Mouse (Mus musculus) limb, embryonic 14.5 days (tissue): Measurements from ENCODE around the gene Gldc. TPM values are rescaled to one million over a fixed set of nuclear protein-coding genes. Genes with fewer than 3 reads are reported as not detected.

Source experiments
- ATAC-seq: fragments of 200-750 bp; cut with Nextera tagmentation; 2 replicates; pipeline ENCODE4 v1.8.0; 2017; ENCODE audit warnings: low read depth, moderate number of reproducible peaks, moderate TSS enrichment; ENCODE audit not compliant: low FRiP score
- DNase-seq: peaks from one replicate; pipeline ENCODE4 v3.0.0-alpha.2; 2015; ENCODE audit warnings: low spot score
- H3K27ac ChIP-seq: fragments of 300-500 bp; sonication (generic); replicated peaks from 2 replicates; pipeline ENCODE4 v1.5.1; 2014; ENCODE audit warnings: low read depth, mild to moderate bottlenecking, low read length, moderate library complexity, mixed read lengths
- H3K27me3 ChIP-seq: fragments of 300-500 bp; sonication (generic); 2 replicates; pipeline ENCODE4 v1.6.1; 2014; ENCODE audit warnings: low read length, mixed read lengths; ENCODE audit not compliant: control insufficient read depth, insufficient read depth
- H3K36me3 ChIP-seq: fragments of 300-500 bp; sonication (generic); 2 replicates; pipeline ENCODE4 v1.6.1; 2014; ENCODE audit warnings: mild to moderate bottlenecking, low read length, moderate library complexity, mixed read lengths; ENCODE audit not compliant: control insufficient read depth, insufficient read depth
- H3K4me1 ChIP-seq: fragments of 300-500 bp; sonication (generic); 2 replicates; pipeline ENCODE4 v1.6.1; 2014; ENCODE audit warnings: antibody characterized with exemption, low read length, mixed read lengths; ENCODE audit not compliant: control insufficient read depth, insufficient read depth
- H3K4me2 ChIP-seq: fragments of 300-500 bp; sonication (generic); replicated peaks from 2 replicates; pipeline ENCODE4 v1.6.1; 2014; ENCODE audit warnings: low read depth, mild to moderate bottlenecking, low read length, moderate library complexity; ENCODE audit not compliant: severe bottlenecking
- H3K4me3 ChIP-seq: fragments of 300-500 bp; sonication (generic); replicated peaks from 2 replicates; pipeline ENCODE4 v1.5.1; 2014; ENCODE audit warnings: low read length
- H3K9ac ChIP-seq: fragments of 300-500 bp; sonication (generic); 2 replicates; pipeline ENCODE4 v1.6.1; 2014; ENCODE audit warnings: mild to moderate bottlenecking, low read depth, low read length, moderate library complexity; ENCODE audit not compliant: severe bottlenecking
- H3K9me3 ChIP-seq: fragments of 300-500 bp; sonication (generic); 2 replicates; pipeline ENCODE4 v1.6.1; 2016; ENCODE audit warnings: low read length; ENCODE audit not compliant: control insufficient read depth
- POLR2A ChIP-seq: fragments of 200-500 bp; IDR thresholded peaks from 2 replicates; pipeline ENCODE4 v1.8.0; 2012; ENCODE audit warnings: inconsistent platforms, mild to moderate bottlenecking, moderate library complexity, borderline replicate concordance; ENCODE audit not compliant: insufficient read depth, insufficient read length; ENCODE audit errors: extremely low read depth
- WGBS: fragments of 180-500 bp; shearing (Covaris S2); extraction: QIAGEN DNeasy Blood & Tissue Kit; methylation state at CpG from one replicate; pipeline ENCODE4 v1.1.7; 2014; 5-methylcytosine and 5-hydroxymethylcytosine counted together
- polyA plus RNA-seq, 2 experiments: library from polyadenylated mRNA; depleted of rRNA in 1 of 2; stranded (reverse) in 1 of 2; unstranded in 1 of 2; fragments of >200 nt; fragmentation: Nextera tagmentation in 1 of 2; extraction: Ambion mirVana in 1 of 2; gene quantifications; 2 replicates each; pipeline versions ENCODE4 v1.2.1 to v1.2.3; 2012 to 2014

Gldc gene
- polyA plus RNA-seq, 2 experiments: 6.6 to 8.9 TPM

- Histone ChIP-seq H3K9me3 (no peaks in the 10 kb centered on the region), H3K4me2 (no peak overlapping the region), H3K27ac (no peak overlapping the region), H3K36me3 (no peaks in the 10 kb centered on the region), H3K27me3 (no peaks in the 10 kb centered on the region), H3K4me3 (no peak overlapping the region), H3K9ac (no peak overlapping the region), H3K4me1 (no peaks in the 10 kb centered on the region)
- ATAC-seq (no peak), DNase-seq (no peak)
- TF ChIP-seq POLR2A: no peak
- 88% methylated on average over 20 of the region's 20 CpGs for whole genome bisulfite sequencing
Observed at GRCm38 (mm10) chr19:30166801-30167505, 8.3 kb downstream of the Gldc start.

DNA sequence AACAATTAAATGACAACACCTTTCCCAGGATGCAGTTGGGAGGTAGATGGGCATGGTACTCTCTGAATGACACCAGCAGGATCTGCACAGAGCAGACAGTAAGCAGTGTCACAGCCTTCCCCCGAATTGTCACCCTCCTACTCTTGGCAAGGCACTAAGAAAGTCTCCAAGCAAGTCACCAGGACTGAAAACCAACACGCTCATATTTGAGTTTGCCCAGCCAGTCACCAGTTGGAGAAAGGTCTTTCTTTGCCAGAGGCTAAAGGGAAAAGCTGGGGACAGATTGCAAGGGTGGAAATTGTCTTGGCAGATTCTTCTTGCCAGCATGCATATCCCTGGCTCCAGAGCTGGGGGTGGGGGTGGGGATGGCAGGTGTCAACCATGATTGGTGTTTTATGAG lies 11.0 kb downstream of the Gldc start:
- ATAC-seq: no peak

DNA sequence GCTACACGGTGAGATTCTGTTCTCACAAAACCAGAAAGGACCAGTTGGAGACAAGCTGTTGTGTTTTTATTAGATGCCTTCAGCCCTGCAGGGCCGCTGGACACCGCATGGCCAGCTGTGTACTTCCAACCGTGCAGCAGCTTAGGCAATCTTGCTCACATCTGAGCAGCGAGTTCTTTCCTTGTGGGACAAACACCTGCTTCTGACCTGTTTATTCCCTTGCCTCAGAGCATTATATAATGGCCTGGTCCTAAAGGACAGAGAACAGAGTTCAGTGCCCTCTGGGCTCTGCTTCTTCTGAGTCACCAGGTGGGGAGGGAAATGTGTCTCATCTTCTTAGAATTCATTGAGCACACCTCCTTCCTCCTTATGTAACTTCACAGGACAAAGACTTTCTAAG lies 12.4 kb downstream of the Gldc start:
- WGBS: 33% methylated on average over 5 of the region's 5 CpGs
- Histone ChIP-seq H3K27me3 (no peaks in the 10 kb centered on the region), H3K4me3 (no peak overlapping the region), H3K9me3 (no peaks in the 10 kb centered on the region), H3K4me1 (no peaks in the 10 kb centered on the region), H3K9ac (no peak overlapping the region), H3K36me3 (no peaks in the 10 kb centered on the region), H3K27ac (no peak overlapping the region), H3K4me2 (no peak overlapping the region)
- TF ChIP-seq POLR2A: no peak
- DNase-seq (no peak), ATAC-seq (no peak)

More for the DNA sequence above, 11.0 kb downstream of the Gldc start:
- no peak overlapping the region for H3K9ac ChIP-seq
- H3K4me3 ChIP-seq: no peak overlapping the region
- H3K27ac ChIP-seq: no peak overlapping the region
- H3K4me1 ChIP-seq: no peaks in the 10 kb centered on the region
- H3K9me3 ChIP-seq: no peaks in the 10 kb centered on the region
- H3K4me2 ChIP-seq: no peak overlapping the region
- no peaks in the 10 kb centered on the region for H3K36me3 ChIP-seq
- H3K27me3 ChIP-seq: no peaks in the 10 kb centered on the region
- TF ChIP-seq POLR2A: no peak
- no peak for DNase-seq
- 78% methylated on average over 2 of the region's 2 CpGs for whole genome bisulfite sequencing

DNA sequence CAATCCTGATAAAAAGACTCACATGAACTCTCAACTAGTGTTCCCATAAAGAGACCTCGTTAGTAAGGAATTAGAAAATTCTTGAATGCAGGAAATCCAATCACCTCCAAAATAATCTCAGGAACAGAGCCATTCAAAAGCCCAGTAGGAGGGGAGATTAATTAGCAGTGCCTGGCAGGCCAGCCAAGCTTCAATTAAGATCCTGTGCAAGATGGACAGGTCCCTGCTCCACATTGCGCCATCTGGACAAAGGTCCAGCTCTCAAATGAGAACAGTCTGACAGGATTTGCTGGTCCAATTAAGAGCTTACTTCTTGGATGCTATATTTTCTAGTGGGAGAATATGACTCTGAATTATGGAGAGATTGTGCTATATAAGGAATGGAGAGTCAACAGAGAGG lies 15.2 kb downstream of the Gldc start:
- no peaks in the 10 kb centered on the region for H3K9me3 ChIP-seq
- H3K4me3 ChIP-seq: no peak overlapping the region
- no peaks in the 10 kb centered on the region for H3K4me1 ChIP-seq
- DNase-seq: no peak
- WGBS: 30% methylated on average over 2 of the region's 2 CpGs
- no peak for TF ChIP-seq POLR2A
- no peaks in the 10 kb centered on the region for H3K36me3 ChIP-seq
- no peaks in the 10 kb centered on the region for H3K27me3 ChIP-seq
- H3K4me2 ChIP-seq: no peak overlapping the region
- H3K9ac ChIP-seq: no peak overlapping the region
- no peak for ATAC-seq
- no peak overlapping the region for H3K27ac ChIP-seq

DNA sequence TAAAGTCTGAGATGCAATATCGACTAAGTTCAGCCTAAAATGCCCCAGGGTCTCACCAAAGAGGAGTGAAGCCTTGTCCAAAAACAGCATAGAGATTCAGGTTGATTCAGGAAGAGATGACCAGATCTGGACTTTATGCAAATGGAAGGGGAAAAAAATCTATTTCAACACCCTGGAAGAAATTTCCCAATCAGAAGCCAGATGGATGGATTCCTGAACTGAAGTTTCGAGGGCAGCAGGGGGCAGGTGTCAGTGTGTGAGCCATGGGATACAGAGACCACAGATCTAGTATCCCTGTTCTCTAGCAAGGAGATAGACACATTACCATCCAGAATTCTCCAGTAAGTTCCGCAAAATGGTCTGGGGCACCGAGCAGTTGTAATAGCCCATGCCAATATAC lies 17.0 kb downstream of the Gldc start:
- Histone ChIP-seq H3K4me3 (no peak overlapping the region), H3K27ac (no peak overlapping the region), H3K27me3 (no peaks in the 10 kb centered on the region), H3K4me2 (no peak overlapping the region), H3K4me1 (no peaks in the 10 kb centered on the region), H3K36me3 (no peaks in the 10 kb centered on the region), H3K9me3 (no peaks in the 10 kb centered on the region), H3K9ac (no peak overlapping the region)
- DNase-seq: no peak
- 60% methylated on average over 4 of the region's 4 CpGs for WGBS
- no peak for ATAC-seq
- no peak for TF ChIP-seq POLR2A
